Mouse (Mus musculus): ENCODE measurements around the gene Mid1.

DNA sequence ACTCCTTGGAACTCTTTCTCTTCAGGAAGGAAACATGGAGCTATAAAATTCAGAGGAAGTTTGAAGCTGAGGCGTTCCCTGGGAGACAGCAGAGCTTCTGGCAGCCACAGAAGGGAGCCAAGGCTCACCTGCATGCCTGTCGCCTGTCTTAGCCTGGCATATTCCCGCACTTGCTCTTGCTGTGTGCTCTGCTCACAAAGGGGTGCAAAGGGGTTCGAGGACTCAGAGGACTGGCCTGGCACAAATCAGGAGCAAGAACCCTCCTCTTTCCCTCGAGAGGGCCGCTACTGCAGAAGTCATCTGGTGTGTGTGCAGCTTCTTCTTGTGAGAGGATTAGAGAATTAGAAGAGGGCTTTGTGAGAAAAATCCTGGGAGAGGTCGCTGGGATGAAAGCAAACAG is 142.7 kb downstream of the Mid1 start:
- no peak for TF ChIP-seq GATA1 (IDR thresholded peaks at IDR 0.05; ENCODE audit: borderline replicate concordance, low read length)
- TF ChIP-seq FLI1 (IDR thresholded peaks at IDR 0.05; ENCODE audit: low read length) = no peak
